Mouse (Mus musculus) liver, adult 2 months (tissue): ENCODE measurements at regions not wholly inside any gene's neighbourhood (a gene's known extent, or its start where the extent isn't known, plus 50 kb on each side); places are given as distances from the start of the nearest gene placed in this dataset.

Experiments
- CTCF ChIP-seq: fragments of 200-500 bp; IDR thresholded peaks from 2 replicates; pipeline ENCODE4 v1.5.1; 2011; ENCODE audit warnings: low read depth, low read length, control low read depth
- POLR2A ChIP-seq: fragments of 200-500 bp; IDR thresholded peaks from 2 replicates; pipeline ENCODE4 v1.6.1; 2011; ENCODE audit warnings: low read length, control low read depth; ENCODE audit not compliant: insufficient read depth; ENCODE audit errors: extremely low read depth

DNA sequence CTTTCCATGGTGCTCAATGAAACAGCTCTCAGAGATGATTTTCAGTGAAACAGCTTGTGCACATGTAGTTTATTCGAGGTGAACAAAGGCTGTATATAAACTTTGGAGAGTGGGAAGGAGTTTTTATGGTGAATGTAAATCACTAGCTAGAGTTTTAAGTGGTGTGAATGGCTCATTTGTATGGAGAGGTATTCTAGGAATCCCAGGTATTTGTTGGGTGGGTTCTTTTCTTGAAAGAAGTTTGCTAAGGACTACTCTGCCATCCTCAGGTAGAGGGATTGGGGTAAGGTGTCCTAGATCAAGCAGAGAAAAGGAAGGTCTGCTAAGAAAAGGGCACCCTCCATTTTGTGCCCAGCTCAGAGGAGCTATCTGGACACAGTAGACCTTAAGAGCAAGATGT lies 121.9 kb downstream of the Wdr20rt start:
- no peak for TF ChIP-seq POLR2A
- TF ChIP-seq CTCF, result no peak
